Mouse (Mus musculus) embryo, embryonic 10.5 days (tissue): ENCODE measurements at regions not wholly inside any gene's neighbourhood (a gene's known extent, or its start where the extent isn't known, plus 50 kb on each side); places are given as distances from the start of the nearest gene placed in this dataset.
A peak's percentile ranks its signal among the peaks of the same experiment; 100 is the strongest.

ENCODE experiments used
- DNase-seq: peaks from one replicate; pipeline ENCODE4 v3.0.0-alpha.2; 2015; ENCODE audit warnings: low spot score

DNA sequence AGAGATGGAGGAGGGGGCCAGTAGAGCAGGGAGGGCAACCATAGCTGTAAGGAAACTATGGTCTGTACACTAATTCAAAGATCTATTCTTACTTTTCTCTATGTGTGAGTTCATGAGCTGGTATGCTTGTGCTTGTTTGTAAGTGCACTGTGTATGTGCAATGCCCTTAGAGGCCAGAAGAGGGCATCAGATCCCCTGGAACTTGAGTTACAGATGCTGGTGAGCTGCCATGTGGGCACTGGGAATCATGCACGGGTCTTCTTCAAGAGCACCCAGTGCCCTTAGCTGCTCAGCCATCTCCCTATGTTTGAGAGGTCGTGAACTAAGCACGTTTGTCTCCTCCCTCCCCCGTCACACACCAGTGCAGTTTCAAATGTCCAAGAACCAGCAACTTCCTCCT, 68.9 kb downstream of the Tbx3 start:
- no peak for DNase-seq

GRCm38 (mm10) chr5:119741116-119741515, 70.6 kb downstream of the Tbx3 start:
- peak; percentile 93 for DNase-seq

DNA sequence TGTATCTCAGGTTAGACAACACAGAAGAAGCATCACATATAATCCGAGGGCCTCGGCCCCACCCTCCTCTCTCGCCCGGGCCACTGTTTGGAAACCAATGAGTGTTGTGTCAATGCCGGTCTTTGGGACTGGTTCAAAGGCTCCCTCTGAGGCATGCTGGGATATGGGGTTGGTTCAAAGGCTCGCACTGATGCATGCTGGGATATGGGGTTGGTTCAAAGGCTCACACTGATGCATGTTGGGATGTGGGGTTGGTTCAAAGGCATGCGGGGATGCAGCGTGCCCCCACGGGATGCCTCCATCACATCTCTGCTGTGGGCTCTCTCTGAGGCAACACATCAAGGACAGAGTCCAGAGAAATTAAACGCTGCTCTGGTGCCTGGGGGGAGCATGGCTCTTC, 73.3 kb downstream of the Tbx3 start:
- no peak for DNase-seq

DNA sequence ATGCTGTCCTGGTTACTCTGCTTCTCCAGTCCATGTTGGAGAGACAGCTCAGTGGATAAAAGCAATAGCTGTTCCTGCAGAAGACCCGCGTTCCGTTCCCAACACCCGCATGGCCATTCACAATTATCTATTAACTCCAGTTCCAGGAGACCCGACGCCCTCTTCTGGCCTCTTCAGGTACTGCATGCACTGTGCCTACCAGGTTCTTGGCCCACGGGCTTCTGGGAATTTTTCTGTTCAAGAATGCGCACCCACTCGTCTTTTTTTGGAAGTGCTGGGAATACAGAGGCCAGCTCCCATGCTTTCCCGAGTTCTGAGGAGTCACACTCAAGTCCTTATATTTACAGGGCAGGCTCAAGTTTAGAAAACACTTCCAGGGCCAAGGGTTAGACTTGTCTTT, 76.6 kb downstream of the Tbx3 start:
- DNase-seq, result no peak

DNA sequence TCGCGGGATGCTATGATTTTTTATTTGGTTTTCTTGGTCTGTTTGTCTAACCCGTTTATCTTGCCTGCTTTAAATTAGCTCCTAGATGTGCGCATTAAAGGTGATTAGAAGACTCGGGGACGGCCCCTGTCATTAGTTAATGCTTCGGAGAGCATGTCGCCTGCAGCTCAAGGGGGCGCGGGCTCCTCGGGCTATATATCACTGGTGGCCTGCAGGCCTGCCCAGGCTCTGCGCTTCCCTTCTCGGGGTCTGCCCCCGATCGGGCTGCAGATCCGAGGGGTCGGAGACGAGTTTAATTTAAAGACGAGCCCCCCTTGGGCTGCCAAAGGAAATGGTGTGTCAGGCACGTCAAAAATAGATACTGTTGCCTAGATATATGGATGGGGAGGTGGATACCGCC, 78.2 kb downstream of the Tbx3 start:
- DNase-seq, result peak; percentile 63

- DNase-seq, result no peak
Observed at GRCm38 (mm10) chr5:119749153-119749552, 78.7 kb downstream of the Tbx3 start.

DNA sequence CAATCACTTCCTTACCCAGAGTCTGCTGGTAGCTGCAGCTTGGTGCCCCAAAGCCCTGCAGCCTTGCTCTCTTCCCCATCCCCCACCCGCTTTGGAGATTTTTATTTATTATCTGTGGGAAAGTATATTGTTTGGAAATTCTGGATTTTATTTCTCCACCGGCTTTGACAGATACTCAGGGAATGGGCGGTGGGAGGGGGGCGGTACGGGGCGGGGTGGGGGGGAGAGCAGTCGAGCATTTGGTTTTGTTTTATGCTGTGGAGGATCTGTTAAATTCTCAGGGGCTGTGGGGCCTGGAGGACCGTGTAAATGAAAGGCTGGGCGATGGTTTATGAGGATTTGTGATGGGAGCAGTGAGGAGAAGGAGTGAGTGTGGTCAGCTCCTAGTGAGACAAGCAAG, 76.7 kb upstream of the Tbx5 start:
- no peak for DNase-seq

GRCm38 (mm10) chr5:119758880-119759279, 73.6 kb upstream of the Tbx5 start:
- no peak for DNase-seq

DNA sequence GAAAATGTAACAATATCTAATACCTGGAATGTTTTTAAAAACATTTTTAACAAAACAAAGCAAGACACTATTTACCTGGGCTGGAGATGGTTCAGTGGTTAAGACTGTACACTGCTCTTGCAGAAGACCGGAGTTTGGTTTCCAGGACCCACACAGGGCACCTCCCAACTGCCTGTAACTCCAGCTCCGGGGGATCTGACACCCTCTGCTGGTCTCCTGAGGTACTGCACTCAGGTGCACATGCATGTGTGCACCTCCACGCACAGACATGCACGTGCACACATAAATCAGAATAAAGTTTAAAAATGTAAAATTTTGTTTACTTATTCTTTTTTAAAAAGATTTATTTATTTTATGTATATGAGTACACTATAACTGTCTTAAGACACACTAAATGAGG, 70.4 kb upstream of the Tbx5 start:
- DNase-seq, result no peak

- DNase-seq, result no peak
Observed at GRCm38 (mm10) chr5:119763337-119763736, 69.1 kb upstream of the Tbx5 start.

GRCm38 (mm10) chr5:119766372-119766771, 66.1 kb upstream of the Tbx5 start:
- no peak for DNase-seq

GRCm38 (mm10) chr5:119770951-119771350, 61.5 kb upstream of the Tbx5 start:
- no peak for DNase-seq

DNA sequence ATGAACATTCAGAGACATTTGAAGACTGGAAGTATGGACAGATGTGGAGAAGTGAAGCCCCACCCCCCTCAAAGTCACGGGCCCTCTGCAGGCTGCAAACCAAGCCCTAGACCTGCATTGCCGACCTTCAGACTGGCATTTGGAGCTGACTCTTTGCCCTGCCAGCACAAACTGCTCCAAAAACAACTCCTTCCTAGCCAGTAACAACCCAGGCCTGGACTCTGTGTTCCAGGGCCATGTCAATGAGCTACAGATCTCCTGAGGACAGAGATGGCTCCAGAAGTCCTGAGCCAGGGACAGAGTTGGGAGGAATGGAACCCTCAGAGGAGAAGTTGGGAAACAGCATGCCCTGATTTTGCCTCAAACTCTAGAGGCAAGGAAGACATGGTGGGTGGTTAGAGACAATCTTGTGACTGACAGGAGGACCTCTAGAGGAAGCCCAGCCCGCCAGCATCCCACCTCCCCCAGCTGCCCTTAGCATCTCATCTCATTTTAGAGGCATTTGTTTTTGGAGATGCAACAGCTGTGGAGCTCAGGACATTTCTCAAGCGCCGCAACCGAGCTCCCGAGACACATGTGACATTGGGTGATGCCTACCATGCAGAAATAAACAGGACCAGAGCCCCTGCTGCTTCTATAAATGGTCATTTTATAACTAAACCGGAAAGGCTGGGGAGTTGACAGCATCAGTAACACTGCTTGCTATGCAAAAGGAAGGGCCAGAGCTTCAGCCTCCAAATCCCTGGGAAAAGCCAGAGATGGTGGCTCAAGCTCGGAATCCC, 56.2 kb upstream of the Tbx5 start:
- no peak for DNase-seq

DNA sequence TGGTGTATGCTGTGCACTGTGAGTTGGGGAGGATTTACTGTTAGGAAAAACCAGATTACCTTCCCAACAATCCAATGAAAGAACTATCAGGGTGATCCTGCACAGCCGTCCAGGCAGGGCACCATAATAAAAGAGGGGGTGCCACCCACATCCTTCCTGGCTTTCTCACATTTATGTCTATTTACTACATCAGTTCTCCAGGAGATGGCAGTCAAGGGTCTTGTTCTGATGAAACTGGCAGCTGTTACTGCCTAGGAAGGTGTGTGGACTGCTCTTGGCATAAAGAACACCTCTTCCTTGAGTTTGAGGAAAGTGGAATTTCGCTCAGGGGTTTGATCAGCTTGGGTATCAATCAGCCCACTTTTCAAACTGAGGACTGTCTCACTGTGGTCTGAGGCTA, 54.6 kb upstream of the Tbx5 start:
- DNase-seq, result peak; percentile 77

- DNase-seq, result no peak
Observed at GRCm38 (mm10) chr5:119781375-119781774, 51.1 kb upstream of the Tbx5 start.
